Mouse (Mus musculus) liver, postnatal 0 days (tissue): ENCODE results near the gene Enthd1. TPM values are rescaled to one million over a fixed set of nuclear protein-coding genes. Genes with fewer than 3 reads are reported as not detected.

ENCODE experiments used
- ATAC-seq: fragments of 200-750 bp; cut with Nextera tagmentation; 2 replicates; pipeline ENCODE4 v1.8.0; 2017; ENCODE audit warnings: mild to moderate bottlenecking, moderate library complexity
- DNase-seq: peaks from one replicate; pipeline ENCODE4 v3.0.0-alpha.2; 2016
- H3K27ac ChIP-seq: fragments of 300-500 bp; sonication (generic); 2 replicates; pipeline ENCODE4 v1.5.1; 2014; ENCODE audit warnings: antibody characterized with exemption, moderate library complexity, mild to moderate bottlenecking, low read depth
- H3K27me3 ChIP-seq: fragments of 300-500 bp; sonication (generic); 2 replicates; pipeline ENCODE4 v1.6.1; 2014; ENCODE audit warnings: low read length, control low read depth, mixed read lengths; ENCODE audit not compliant: insufficient read depth
- H3K36me3 ChIP-seq: fragments of 300-500 bp; sonication (generic); replicated peaks from 2 replicates; pipeline ENCODE4 v1.6.1; 2014; ENCODE audit warnings: mild to moderate bottlenecking, control low read depth, low read length, moderate library complexity, mixed read lengths; ENCODE audit not compliant: insufficient read depth
- H3K4me1 ChIP-seq: fragments of 300-500 bp; sonication (generic); 2 replicates; pipeline ENCODE4 v1.6.1; 2014; ENCODE audit warnings: antibody characterized with exemption, mild to moderate bottlenecking, control low read depth; ENCODE audit not compliant: insufficient read depth
- H3K4me2 ChIP-seq: fragments of 300-500 bp; sonication (generic); 2 replicates; pipeline ENCODE4 v1.6.1; 2014; ENCODE audit warnings: low read depth, mild to moderate bottlenecking, low read length, moderate library complexity, mixed read lengths
- H3K4me3 ChIP-seq: fragments of 300-500 bp; sonication (generic); 2 replicates; pipeline ENCODE4 v1.5.1; 2014; ENCODE audit warnings: low read depth, low read length
- H3K9ac ChIP-seq: fragments of 300-500 bp; sonication (generic); replicated peaks from 2 replicates; pipeline ENCODE4 v1.6.1; 2014; ENCODE audit warnings: mild to moderate bottlenecking, moderate library complexity
- H3K9me3 ChIP-seq: fragments of 300-500 bp; sonication (generic); 2 replicates; pipeline ENCODE4 v1.6.1; 2016; ENCODE audit warnings: mild to moderate bottlenecking, control low read depth, low read length, mixed read lengths
- CTCF ChIP-seq: sonication (generic); IDR thresholded peaks from 2 replicates; pipeline ENCODE4 v1.5.1; 2016; ENCODE audit warnings: antibody characterized with exemption, low read depth
- EP300 ChIP-seq: IDR thresholded peaks from 2 replicates; pipeline ENCODE4 v1.6.1; 2016; ENCODE audit warnings: antibody characterized with exemption, low read depth, mild to moderate bottlenecking
- WGBS: fragments of 180-500 bp; shearing (Covaris S2); extraction: QIAGEN DNeasy Blood & Tissue Kit; methylation state at CpG from one replicate; pipeline ENCODE4 v1.1.7; 2014; ENCODE audit not compliant: insufficient replicate concordance; 5-methylcytosine and 5-hydroxymethylcytosine counted together
- polyA plus RNA-seq: library from polyadenylated mRNA; unstranded; fragments of >200 nt; fragmentation: Nextera tagmentation; extraction: Ambion mirVana; gene quantifications from 2 replicates; pipeline ENCODE4 v1.2.1, GENCODE M21; 2015

Enthd1 gene
- polyA plus RNA-seq, 1 experiment from 2014 or later, result not detected

- no peak overlapping the region for H3K4me3 ChIP-seq
- H3K4me2 ChIP-seq, result no peak overlapping the region
- peaks cover 8% of the 10 kb centered on the region; the same call in 1 of the 2 replicates for H3K27me3 ChIP-seq
- ATAC-seq (no peak), DNase-seq (peak; percentile 52)
- peaks cover 6% of the 10 kb centered on the region for H3K4me1 ChIP-seq
- no peaks in the 10 kb centered on the region for H3K9me3 ChIP-seq
- TF ChIP-seq EP300 (no peak), CTCF (no peak)
- no peaks in the 10 kb centered on the region for H3K36me3 ChIP-seq
- no peak overlapping the region for H3K27ac ChIP-seq
- no peak overlapping the region for H3K9ac ChIP-seq
- WGBS, result 2% methylated on average over 9 of the region's 9 CpGs
Observed at GRCm38 (mm10) chr15:80462106-80462505, 102.8 kb downstream of the Enthd1 start.

GRCm38 (mm10) chr15:80461446-80461845 is 103.5 kb downstream of the Enthd1 start:
- peaks cover 8% of the 10 kb centered on the region; the same call in 1 of the 2 replicates for H3K27me3 ChIP-seq
- H3K27ac ChIP-seq, result no peak overlapping the region
- H3K36me3 ChIP-seq, result no peaks in the 10 kb centered on the region
- no peaks in the 10 kb centered on the region for H3K9me3 ChIP-seq
- no peak overlapping the region for H3K9ac ChIP-seq
- no peak for ATAC-seq
- no peak overlapping the region for H3K4me3 ChIP-seq
- peaks cover 6% of the 10 kb centered on the region for H3K4me1 ChIP-seq
- H3K4me2 ChIP-seq, result no peak overlapping the region
- WGBS, result 20% methylated on average over 2 of the region's 2 CpGs
- no peak for TF ChIP-seq EP300
- no peak for TF ChIP-seq CTCF
- no peak for DNase-seq

GRCm38 (mm10) chr15:80460011-80460410 is 104.9 kb downstream of the Enthd1 start:
- no peak overlapping the region for H3K4me3 ChIP-seq

GRCm38 (mm10) chr15:80457984-80458383 is 107.0 kb downstream of the Enthd1 start:
- ATAC-seq (no peak), DNase-seq (no peak)
- Histone ChIP-seq H3K27ac (no peak overlapping the region), H3K4me3 (no peak overlapping the region), H3K4me2 (no peak overlapping the region), H3K9ac (no peak overlapping the region), H3K27me3 (peaks cover 7% of the 10 kb centered on the region; the same call in 1 of the 2 replicates), H3K9me3 (no peaks in the 10 kb centered on the region), H3K4me1 (peaks cover 6% of the 10 kb centered on the region), H3K36me3 (no peaks in the 10 kb centered on the region)
- no peak for TF ChIP-seq CTCF
- WGBS, result 48% methylated on average over 3 of the region's 3 CpGs

More at GRCm38 (mm10) chr15:80460011-80460410, 104.9 kb downstream of the Enthd1 start:
- H3K27ac ChIP-seq, result no peak overlapping the region
- H3K4me2 ChIP-seq, result no peak overlapping the region
- DNase-seq, result no peak
- H3K9me3 ChIP-seq, result no peaks in the 10 kb centered on the region
- H3K9ac ChIP-seq, result no peak overlapping the region
- peaks cover 8% of the 10 kb centered on the region; the same call in 1 of the 2 replicates for H3K27me3 ChIP-seq
- peaks cover 6% of the 10 kb centered on the region for H3K4me1 ChIP-seq
- ATAC-seq, result no peak
- WGBS, result 72% methylated on average over 9 of the region's 9 CpGs
- no peaks in the 10 kb centered on the region for H3K36me3 ChIP-seq
- TF ChIP-seq CTCF, result no peak
- TF ChIP-seq EP300, result no peak

- ATAC-seq (no peak), DNase-seq (no peak)
- H3K9me3 ChIP-seq, result no peaks in the 10 kb centered on the region
- WGBS, result 81% methylated on average over 6 of the region's 6 CpGs
- no peaks in the 10 kb centered on the region for H3K27me3 ChIP-seq
- peaks cover 6% of the 10 kb centered on the region for H3K4me1 ChIP-seq
- no peak overlapping the region for H3K9ac ChIP-seq
- no peak for TF ChIP-seq EP300
- no peak for TF ChIP-seq CTCF
- H3K36me3 ChIP-seq, result no peaks in the 10 kb centered on the region
- H3K27ac ChIP-seq, result no peak overlapping the region
- no peak overlapping the region for H3K4me3 ChIP-seq
- H3K4me2 ChIP-seq, result no peak overlapping the region
Observed at GRCm38 (mm10) chr15:80454486-80454885, 110.5 kb downstream of the Enthd1 start.

- Histone ChIP-seq H3K9ac (no peak overlapping the region), H3K4me2 (peak overlapping the region; percentile 0; the same call in 1 of the 2 replicates), H3K27ac (no peak overlapping the region), H3K4me1 (no peaks in the 10 kb centered on the region; the same call in 1 of the 2 replicates), H3K27me3 (no peaks in the 10 kb centered on the region), H3K4me3 (0 out of 2 replicates have a peak overlapping the region, but pooled peaks have one; percentile 2), H3K36me3 (no peaks in the 10 kb centered on the region), H3K9me3 (no peaks in the 10 kb centered on the region; the same call in 1 of the 2 replicates)
- TF ChIP-seq CTCF, result no peak
- no peak for TF ChIP-seq EP300
- 41% methylated on average over 16 of the region's 16 CpGs for WGBS
- ATAC-seq, result no peak
- DNase-seq, result no peak
Observed at GRCm38 (mm10) chr15:80452425-80452824, 112.5 kb downstream of the Enthd1 start.
